Mouse (Mus musculus) naive thymus-derived CD4-positive, alpha-beta T cell, adult 2 months (primary cell): ENCODE results near the gene Cd59b.

ENCODE experiments used
- DNase-seq: peaks from one replicate; pipeline ENCODE4 v3.0.0-alpha.2; 2011; ENCODE audit warnings: low read depth

Gene Cd59b

DNA sequence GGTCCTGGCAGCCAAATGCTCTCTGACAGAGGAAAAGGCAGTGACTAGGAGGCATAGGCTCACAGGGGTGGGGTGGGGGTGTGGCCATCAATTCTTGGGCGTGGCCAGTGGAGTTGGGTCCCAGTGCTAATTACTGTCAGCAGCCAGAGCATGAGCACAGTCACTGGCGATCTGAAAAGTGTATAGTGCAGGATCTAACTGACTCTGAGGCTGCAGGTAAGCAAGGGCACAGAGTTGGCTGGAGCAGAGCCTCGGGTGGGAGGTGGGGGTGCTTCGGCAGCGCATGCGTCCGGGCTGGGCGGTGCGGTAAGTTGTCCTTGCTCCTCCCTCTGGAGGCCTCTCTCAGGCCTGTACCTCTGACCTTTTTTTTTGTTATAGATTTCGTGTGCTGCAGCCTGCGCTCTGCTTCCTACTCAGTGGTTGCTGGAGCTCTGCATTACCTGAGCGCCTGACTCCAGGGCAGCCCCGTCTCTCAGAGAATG is at the start of gene Cd59b:
Gene Cd59b, plus strand, starts transcription at position 146 of the 482 bp plus-strand sequence.
- DNase-seq: peak; percentile 56

- DNase-seq: no peak
These were observed 46.6 kb upstream of the Cd59b start for GRCm38 (mm10) chr2:104023096-104023495.

- no peak for DNase-seq
These were observed 45.0 kb upstream of the Cd59b start for GRCm38 (mm10) chr2:104024656-104025055.

DNA sequence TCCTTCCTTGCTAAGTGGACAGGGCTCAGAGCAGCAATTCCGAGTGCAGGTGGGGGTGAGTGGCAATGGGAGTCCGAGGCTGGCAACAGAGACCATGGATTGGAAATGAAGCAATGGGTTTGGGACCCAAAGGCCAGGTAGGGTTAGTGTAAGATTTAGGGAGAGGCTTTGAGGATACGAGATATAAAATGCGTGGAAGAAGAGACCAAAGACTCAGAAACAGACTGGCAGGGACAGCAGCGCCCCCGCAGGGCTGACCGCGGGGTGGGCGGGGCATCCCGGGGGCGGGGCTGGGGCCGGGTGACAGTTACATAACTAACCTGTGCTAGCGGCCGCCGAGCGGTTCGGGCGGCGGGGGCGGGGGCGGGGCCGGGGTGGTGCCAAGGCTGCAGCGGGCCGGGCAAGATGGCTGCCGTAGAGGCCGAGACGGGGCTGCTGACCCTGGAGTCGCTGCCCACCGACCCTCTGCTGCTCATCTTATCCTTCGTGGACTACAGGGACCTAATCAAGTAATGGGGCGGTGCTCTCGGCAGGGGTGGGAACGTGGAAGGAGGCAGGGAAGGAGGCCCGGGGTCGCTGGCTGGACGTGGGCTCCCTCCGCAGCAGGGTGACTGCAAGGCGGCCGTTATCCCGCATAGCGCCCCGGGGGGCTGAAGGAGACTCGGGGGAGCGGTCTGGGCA is 42.1 kb upstream of the Cd59b start, which contains the start of gene Fbxo3:
Gene Fbxo3, plus strand, starts transcription at position 264 of the 681 bp plus-strand sequence.
- peak; percentile 79 for DNase-seq

GRCm38 (mm10) chr2:104028139-104028723 is 41.4 kb upstream of the Cd59b start, which contains the start of gene 4931422A03Rik:
4931422A03Rik (minus strand) TSS chr2:104028361.
- no peak for DNase-seq

DNA sequence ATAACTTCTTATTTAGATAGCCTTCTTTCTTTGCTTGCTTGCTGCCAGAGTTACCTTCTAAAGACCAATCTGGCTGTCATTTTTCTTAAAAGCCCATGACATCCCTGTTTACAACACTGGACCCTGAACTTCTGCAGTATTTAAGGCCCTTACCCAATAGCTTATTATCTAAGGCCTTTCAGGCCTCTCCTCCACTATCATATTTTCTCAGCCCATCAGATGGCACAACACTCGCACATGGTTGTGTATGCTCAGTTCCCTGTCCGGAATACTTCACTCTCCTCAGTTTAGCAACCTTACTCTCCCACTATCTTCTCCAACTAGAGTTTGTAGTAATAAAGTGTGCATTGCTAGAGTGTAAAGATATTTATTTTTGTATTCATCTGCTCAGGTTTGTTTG is 40.6 kb upstream of the Cd59b start:
- DNase-seq: no peak

DNA sequence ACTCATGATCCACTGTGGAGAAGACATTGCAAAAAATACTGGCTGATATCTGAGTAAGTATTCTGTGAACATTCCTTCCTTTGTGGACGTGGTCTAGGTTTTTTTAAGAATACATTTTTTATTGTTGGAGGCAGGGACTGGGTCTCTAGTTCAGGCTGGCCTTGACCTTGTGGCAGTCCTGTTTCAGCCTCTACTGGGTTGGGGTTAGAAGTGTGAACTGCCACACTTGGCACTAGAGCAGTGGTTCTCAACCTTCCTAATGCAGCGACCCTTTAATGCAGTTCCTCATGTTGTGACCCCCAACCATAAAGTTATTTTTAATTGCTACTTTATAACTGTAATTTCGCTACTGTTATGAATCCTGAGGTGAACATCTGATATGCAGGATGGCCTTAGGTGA is 39.3 kb upstream of the Cd59b start:
- no peak for DNase-seq

DNA sequence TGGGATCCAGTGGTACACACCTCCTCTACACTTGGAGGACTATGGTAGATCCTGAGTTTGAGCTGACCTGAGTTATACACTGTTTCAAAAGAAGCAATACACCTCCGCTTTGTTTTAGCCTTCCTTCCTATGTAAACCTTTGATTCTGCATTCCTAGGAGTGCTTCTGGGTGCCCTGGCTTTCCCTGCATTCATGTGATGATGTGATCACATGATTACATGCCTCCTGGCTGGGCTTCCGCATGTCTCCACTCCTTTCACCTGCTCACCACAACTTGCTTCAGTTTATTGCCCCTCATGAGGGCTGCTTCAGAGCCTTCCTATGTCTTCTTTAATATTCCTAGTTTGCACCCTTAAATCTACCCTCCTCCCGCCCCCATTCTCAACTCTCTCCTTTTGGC is 37.6 kb upstream of the Cd59b start:
- no peak for DNase-seq

DNA sequence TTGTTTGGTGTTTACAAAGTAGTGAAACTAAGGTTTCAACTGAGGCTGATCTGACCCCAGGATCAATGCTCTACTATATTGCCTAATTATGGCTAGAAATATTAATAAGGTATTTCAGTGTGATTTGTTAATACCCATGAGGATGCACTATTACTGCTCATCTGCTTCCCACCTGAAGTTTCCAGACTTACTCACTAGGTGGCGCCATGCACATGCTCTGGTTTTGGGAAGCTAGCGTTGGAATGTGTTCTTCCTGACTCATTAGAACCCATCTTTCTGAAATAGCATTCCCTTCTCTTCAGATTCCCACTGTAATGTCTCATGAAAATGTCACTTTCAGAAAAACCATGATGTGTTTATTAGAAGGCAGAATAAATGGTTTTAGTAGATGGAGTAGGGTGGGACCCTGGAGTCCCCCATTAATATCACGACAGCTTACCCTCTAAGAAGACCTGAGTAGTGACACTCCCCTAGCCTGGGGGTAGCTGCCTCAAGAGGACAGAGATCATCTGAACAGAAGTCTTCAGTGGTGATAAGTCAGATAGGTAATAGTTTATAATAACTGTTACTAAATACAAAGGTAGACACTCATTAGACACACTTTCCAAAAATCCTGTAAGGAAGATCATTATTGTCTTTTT is 34.7 kb upstream of the Cd59b start:
- peak; percentile 50 for DNase-seq

DNA sequence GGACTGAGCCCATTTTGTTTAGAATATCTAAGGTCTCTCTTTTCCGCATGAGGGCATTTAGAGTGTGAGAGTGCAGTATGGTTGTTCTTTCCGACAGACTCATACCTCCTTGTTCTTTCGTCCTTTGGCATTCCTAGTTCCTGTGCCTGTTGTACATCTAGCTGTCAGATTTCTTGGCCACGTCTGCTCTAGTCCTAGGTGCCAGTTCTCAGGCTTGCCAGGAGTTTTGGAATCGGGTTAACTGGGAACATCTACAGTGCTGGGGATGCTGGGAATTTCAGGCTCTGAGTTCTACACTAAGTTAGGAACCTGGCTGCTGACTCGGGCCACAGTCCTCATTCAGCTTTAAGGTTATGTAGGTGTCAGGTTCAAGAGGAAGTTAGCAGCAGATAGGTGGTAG is 34.1 kb upstream of the Cd59b start:
- no peak for DNase-seq

DNA sequence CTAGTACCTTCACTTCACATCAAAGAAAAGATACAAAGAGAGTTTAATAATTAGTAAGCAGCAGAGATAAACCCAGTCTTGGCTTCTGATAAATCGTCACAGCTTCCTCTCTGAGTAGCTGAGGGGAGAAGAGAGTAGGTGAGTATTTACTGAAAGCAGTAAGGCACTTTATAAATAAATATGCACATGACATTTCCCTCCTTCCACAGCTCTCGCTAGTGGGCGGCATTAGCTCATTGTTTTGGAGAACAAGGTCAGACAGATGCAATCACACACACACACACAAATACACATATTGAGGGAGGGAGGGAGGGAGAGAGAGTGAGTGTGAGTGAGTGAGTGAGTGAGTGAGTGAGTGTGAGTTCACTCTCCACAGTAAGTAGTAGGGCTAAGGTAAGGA is 33.3 kb upstream of the Cd59b start:
- no peak for DNase-seq

DNA sequence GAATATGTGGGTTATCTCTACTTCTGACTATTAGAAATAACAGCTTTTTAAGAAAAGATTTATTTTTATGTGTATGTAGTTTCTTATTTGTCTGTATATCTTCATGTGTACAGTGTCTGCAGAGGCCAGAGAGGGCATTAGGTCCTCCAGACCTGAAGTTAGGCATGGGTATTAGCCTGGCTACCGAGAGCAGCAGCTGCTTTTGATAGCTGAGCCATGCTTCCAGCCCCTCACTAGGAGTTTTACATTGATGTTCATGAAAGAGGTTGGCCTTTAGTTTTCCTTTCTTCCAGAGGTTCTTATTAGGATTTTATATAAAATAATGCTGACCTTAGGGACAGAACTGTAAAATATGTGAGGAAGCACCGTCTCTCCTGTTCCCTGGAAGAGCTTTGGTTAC is 31.4 kb upstream of the Cd59b start:
- no peak for DNase-seq

DNA sequence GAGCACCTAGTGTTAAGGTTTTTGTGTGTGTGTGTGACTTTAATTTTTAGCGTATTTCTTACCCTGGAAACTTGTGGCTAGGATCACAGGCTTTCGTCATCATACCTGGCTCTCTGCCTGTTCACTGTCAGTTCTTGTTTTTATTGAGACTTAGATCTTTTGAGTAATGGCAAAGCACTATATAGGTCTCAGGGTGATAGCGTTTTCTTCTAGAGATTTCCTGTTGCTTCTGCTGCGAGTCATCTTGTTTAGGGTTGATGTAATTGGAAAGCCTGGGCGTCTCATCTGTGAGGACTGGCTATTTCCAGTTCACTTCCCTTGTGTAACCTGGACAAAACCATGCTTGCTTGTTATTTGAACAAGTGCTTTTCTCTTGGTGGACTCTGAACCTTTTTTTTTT is 28.0 kb upstream of the Cd59b start:
- no peak for DNase-seq

DNA sequence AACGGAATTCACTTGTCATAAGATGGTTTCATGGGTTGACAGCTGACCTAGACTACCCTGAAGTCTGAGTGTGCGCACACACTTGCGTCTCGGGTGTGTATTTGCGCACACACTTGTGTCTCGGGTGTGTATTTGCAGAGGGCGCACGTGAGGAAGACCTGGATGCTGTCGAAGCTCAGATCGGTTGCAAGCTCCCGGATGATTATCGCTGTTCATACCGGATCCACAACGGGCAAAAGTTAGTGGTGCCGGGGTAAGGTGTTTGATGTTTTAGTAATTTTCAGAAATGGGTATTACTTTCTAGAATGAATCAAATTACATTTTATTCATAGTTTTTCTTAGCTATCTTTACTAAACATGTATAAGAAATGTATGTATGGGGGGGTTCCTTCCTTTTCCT is 26.9 kb upstream of the Cd59b start:
- DNase-seq: no peak

- DNase-seq: no peak
These were observed 25.8 kb upstream of the Cd59b start for GRCm38 (mm10) chr2:104043624-104044478.

- DNase-seq: no peak
These were observed 25.1 kb upstream of the Cd59b start for GRCm38 (mm10) chr2:104044479-104045080.

GRCm38 (mm10) chr2:104058381-104058780 is 11.3 kb upstream of the Cd59b start:
- no peak for DNase-seq

GRCm38 (mm10) chr2:104058954-104059353 is 10.7 kb upstream of the Cd59b start:
- no peak for DNase-seq

GRCm38 (mm10) chr2:104059786-104060185 is 9.9 kb upstream of the Cd59b start:
- DNase-seq: no peak

DNA sequence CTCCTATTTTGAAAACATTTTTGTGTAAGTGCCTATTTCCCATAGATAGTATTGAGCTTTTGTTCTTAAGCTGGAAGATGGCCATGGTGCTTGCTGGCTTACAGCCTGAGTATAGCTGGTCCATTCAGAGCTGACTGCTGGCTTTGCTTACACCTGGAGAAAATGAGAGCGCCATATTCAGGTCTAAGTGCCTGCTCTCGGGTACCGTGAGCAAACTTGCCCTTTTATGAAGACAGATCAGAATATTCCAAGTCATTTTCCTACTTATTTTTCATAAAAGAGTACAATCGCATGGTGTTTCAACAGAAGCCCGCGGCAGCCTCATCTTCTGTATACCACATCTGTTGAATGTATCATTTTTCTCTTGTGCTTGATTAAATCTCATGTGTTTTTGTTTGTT is 8.7 kb upstream of the Cd59b start:
- no peak for DNase-seq

- no peak for DNase-seq
These were observed 7.0 kb upstream of the Cd59b start for GRCm38 (mm10) chr2:104062665-104063064.

DNA sequence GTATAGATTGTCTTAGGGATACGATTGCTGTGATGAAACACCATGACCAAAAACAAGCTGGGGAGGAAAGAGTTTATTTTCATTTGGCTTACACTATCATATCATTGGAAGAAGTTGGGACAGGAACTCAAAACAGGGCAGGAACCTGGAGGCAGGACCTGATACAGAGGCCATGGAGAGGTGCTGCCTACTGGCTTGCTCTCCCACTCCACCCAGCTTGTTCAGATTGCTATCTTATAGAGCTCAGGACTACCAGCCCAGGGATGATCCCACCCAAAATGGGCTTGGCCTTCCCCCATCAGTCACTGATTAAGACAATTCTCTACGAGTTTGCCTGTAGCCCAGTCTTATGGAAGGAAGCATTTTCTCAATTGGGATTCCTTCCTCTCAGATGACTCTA is 5.5 kb upstream of the Cd59b start:
- DNase-seq: no peak
